Mouse (Mus musculus) kidney, adult 2 months (tissue): ENCODE measurements around the gene Trim66. TPM values are rescaled to one million over a fixed set of nuclear protein-coding genes. Genes with fewer than 3 reads are reported as not detected.

Experiments used
- DNase-seq: peaks from one replicate; pipeline ENCODE4 v3.0.0; 2021
- H3K27ac ChIP-seq: fragments of 200-500 bp; 2 replicates; pipeline ENCODE4 v1.5.1; 2012; ENCODE audit warnings: low read depth, low read length, control low read depth, inconsistent platforms; ENCODE audit not compliant: insufficient read depth
- H3K27me3 ChIP-seq: fragments of 200-500 bp; replicated peaks from 2 replicates; pipeline ENCODE4 v1.6.1; 2012; ENCODE audit warnings: mild to moderate bottlenecking, moderate library complexity, low read length, inconsistent platforms; ENCODE audit not compliant: control insufficient read depth, insufficient read depth
- H3K36me3 ChIP-seq: fragments of 200-500 bp; 2 replicates; pipeline ENCODE4 v1.6.1; 2012; ENCODE audit warnings: mild to moderate bottlenecking, moderate library complexity, low read length, inconsistent platforms; ENCODE audit not compliant: control insufficient read depth, insufficient read depth
- H3K4me1 ChIP-seq: fragments of 200-500 bp; 2 replicates; pipeline ENCODE4 v1.6.1; 2011; ENCODE audit warnings: low read length; ENCODE audit not compliant: control insufficient read depth, insufficient read depth
- H3K4me3 ChIP-seq: fragments of 200-500 bp; 2 replicates; pipeline ENCODE4 v1.5.1; 2011; ENCODE audit warnings: mild to moderate bottlenecking, low read depth, low read length, control low read depth; ENCODE audit not compliant: insufficient read depth
- CTCF ChIP-seq: fragments of 200-500 bp; conservative IDR thresholded peaks from 2 replicates; pipeline ENCODE4 v1.5.1; 2011; ENCODE audit warnings: low read depth, mild to moderate bottlenecking, control low read depth, low read length, moderate library complexity, mixed read lengths; ENCODE audit not compliant: insufficient read depth, insufficient read length
- POLR2A ChIP-seq: fragments of 200-500 bp; IDR thresholded peaks from one replicate; pipeline ENCODE4 v1.6.1; 2011; ENCODE audit warnings: low read depth, low read length, control low read depth
- WGBS: fragments of 180-500 bp; shearing (Covaris S2); methylation state at CpG from one replicate; pipeline ENCODE4 v1.1.7; 2018; 5-methylcytosine and 5-hydroxymethylcytosine counted together
- polyA plus RNA-seq: library from polyadenylated mRNA; depleted of rRNA; stranded (reverse); fragments of >200 nt; gene quantifications from 2 replicates; pipeline ENCODE4 v1.2.3, GENCODE M21; 2012

Trim66 gene
- polyA plus RNA-seq, 1 experiment, result 0.03 TPM

GRCm38 (mm10) chr7:109484221-109484620 is 23.7 kb downstream of the Trim66 start:
- no peaks in the 10 kb centered on the region for H3K27me3 ChIP-seq
- no peak overlapping the region for H3K4me3 ChIP-seq
- TF ChIP-seq CTCF (no peak), POLR2A (no peak)
- no peaks in the 10 kb centered on the region for H3K36me3 ChIP-seq
- 73% methylated on average over 5 of the region's 5 CpGs for WGBS
- H3K4me1 ChIP-seq, result no peaks in the 10 kb centered on the region
- DNase-seq, result no peak
- H3K27ac ChIP-seq, result no peak overlapping the region

GRCm38 (mm10) chr7:109480765-109481197 is 27.2 kb downstream of the Trim66 start:
- no peak for TF ChIP-seq CTCF
- no peak for TF ChIP-seq POLR2A
- H3K27me3 ChIP-seq, result no peaks in the 10 kb centered on the region
- WGBS, result 20% methylated on average over 7 of the region's 7 CpGs
- peak; percentile 13 for DNase-seq
- no peak overlapping the region for H3K27ac ChIP-seq
- H3K4me3 ChIP-seq, result no peak overlapping the region
- no peaks in the 10 kb centered on the region for H3K36me3 ChIP-seq
- H3K4me1 ChIP-seq, result no peaks in the 10 kb centered on the region

GRCm38 (mm10) chr7:109477926-109478325 is 30.0 kb downstream of the Trim66 start:
- no peak for DNase-seq
- TF ChIP-seq CTCF, result no peak
- no peak for TF ChIP-seq POLR2A
- WGBS, result 56% methylated on average over 3 of the region's 3 CpGs

GRCm38 (mm10) chr7:109470700-109471099 is 37.2 kb downstream of the Trim66 start:
- TF ChIP-seq POLR2A (no peak), CTCF (no peak)
- 72% methylated on average over 4 of the region's 4 CpGs for WGBS
- Histone ChIP-seq H3K4me3 (no peak overlapping the region), H3K27ac (no peak overlapping the region), H3K27me3 (no peaks in the 10 kb centered on the region), H3K4me1 (no peaks in the 10 kb centered on the region), H3K36me3 (no peaks in the 10 kb centered on the region)
- DNase-seq, result no peak

More at GRCm38 (mm10) chr7:109477926-109478325, 30.0 kb downstream of the Trim66 start:
- Histone ChIP-seq H3K4me3 (no peak overlapping the region), H3K27me3 (no peaks in the 10 kb centered on the region), H3K4me1 (no peaks in the 10 kb centered on the region), H3K36me3 (no peaks in the 10 kb centered on the region), H3K27ac (no peak overlapping the region)

- no peak overlapping the region for H3K27ac ChIP-seq
- TF ChIP-seq CTCF (no peak), POLR2A (no peak)
- no peaks in the 10 kb centered on the region for H3K36me3 ChIP-seq
- WGBS, result 24% methylated on average over 6 of the region's 6 CpGs
- H3K27me3 ChIP-seq, result no peaks in the 10 kb centered on the region
- no peaks in the 10 kb centered on the region for H3K4me1 ChIP-seq
- peak; percentile 12 for DNase-seq
- no peak overlapping the region for H3K4me3 ChIP-seq
Measured at GRCm38 (mm10) chr7:109468262-109468701, 39.7 kb downstream of the Trim66 start.

GRCm38 (mm10) chr7:109467591-109467990 is 40.3 kb downstream of the Trim66 start:
- no peak overlapping the region for H3K27ac ChIP-seq
- 38% methylated on average over 2 of the region's 2 CpGs for WGBS
- TF ChIP-seq CTCF (no peak), POLR2A (no peak)

GRCm38 (mm10) chr7:109460698-109461097 is 47.2 kb downstream of the Trim66 start:
- TF ChIP-seq POLR2A (no peak), CTCF (no peak)
- H3K27ac ChIP-seq, result no peak overlapping the region

More at GRCm38 (mm10) chr7:109467591-109467990, 40.3 kb downstream of the Trim66 start:
- DNase-seq, result no peak
- H3K4me1 ChIP-seq, result no peaks in the 10 kb centered on the region
- H3K27me3 ChIP-seq, result no peaks in the 10 kb centered on the region
- H3K36me3 ChIP-seq, result no peaks in the 10 kb centered on the region
- H3K4me3 ChIP-seq, result no peak overlapping the region

More at GRCm38 (mm10) chr7:109460698-109461097, 47.2 kb downstream of the Trim66 start:
- Histone ChIP-seq H3K4me1 (no peaks in the 10 kb centered on the region), H3K27me3 (no peaks in the 10 kb centered on the region), H3K4me3 (no peak overlapping the region), H3K36me3 (no peaks in the 10 kb centered on the region)
- WGBS, result 89% methylated on average over 8 of the region's 8 CpGs
- DNase-seq, result no peak
